Mouse (Mus musculus) MEL-GATA-1-ER (cell line): Measurements from ENCODE around the gene Hsd11b1.
"Not testable (repeated sequence)": the region's sequence is repeated elsewhere in the genome, so short reads cannot be mapped to it uniquely, and the experiment has no call there.

ENCODE experiments used
- DNase-seq: peaks from one replicate; pipeline ENCODE4 v3.0.0-alpha.2; 2012; ENCODE audit warnings: low read depth; ENCODE audit errors: extremely low read depth

Hsd11b1 gene

DNA sequence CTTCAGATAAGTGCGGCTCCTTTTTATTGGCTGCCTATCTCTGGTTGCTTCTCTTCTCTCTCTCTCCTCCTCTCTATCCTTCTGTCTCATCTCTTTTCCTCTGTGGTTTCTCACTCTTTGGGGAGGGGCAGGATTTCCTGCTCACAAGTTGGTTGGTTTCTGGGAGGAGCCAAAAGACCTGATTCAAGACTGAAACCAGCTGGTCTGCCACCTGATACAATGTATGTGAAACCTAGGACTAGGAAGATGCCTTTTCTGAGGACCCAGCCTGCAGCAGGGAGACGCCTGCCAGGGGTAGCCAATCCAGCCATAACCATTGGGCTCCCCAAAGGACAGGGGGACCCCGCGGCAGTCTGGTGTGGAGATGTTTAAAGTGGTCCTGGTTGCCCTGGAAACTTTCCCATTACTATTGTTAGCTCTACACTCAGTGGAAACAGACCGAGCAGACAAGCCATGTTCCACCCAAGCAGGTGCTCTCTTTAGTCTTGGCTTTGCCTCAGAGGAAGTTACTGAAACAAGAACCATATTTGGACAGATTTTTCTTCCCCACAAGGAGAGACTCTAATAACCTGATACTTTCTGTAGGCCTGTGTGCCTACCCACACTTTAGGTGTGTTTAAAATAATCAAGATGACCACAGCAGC, at the start of gene Hsd11b1:
TSS of gene Hsd11b1 (minus strand) at position 121 of the 644 bp plus-strand sequence.
- no peak for DNase-seq

DNA sequence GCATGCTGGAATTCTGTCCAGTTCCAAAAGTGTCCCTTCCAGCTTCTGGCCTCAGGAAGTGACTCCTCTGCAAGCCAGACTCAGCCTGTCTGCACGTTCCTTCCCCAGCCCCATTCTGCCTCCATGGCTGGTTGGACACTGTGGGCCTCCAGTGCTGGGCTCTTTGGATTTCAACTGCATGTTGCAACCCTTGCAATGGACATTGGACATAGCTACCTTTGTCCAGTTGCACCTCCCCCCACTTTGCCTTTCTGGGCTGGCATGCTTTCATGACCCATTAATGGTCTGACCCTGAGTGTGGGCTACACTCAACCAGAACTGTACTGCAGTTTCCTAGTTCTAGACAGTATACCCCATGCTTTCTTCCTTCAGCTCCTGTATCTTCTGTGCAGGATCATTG, 47.7 kb upstream of the Hsd11b1 start:
- no peak for DNase-seq

DNA sequence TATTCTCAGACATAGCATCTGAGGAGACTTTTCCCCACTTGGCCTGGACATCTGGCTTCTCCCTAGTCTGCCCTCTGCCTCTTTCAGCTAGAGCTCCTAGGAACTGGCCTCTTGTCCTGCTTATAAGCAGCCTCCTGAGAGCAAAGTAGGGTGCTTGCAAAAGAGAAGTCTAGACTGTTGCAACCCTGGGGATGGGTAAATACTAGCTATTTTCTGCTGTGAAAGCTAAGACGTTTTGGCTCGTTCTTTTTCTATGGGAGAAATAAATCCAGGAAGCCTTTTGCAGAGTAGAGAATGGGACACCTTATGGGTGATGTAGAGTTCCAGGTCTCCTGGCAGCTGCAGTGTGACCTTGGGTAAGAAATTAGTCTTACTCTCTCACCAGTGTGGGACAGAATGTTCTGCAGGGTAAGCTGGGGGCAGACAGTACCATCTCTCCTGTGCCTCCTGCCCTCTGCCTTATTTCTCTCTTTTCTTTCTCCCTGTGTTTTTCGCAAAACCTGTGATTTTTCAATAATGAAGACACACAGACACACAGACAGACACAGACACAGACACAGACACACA, 46.7 kb upstream of the Hsd11b1 start:
- DNase-seq = no peak

DNA sequence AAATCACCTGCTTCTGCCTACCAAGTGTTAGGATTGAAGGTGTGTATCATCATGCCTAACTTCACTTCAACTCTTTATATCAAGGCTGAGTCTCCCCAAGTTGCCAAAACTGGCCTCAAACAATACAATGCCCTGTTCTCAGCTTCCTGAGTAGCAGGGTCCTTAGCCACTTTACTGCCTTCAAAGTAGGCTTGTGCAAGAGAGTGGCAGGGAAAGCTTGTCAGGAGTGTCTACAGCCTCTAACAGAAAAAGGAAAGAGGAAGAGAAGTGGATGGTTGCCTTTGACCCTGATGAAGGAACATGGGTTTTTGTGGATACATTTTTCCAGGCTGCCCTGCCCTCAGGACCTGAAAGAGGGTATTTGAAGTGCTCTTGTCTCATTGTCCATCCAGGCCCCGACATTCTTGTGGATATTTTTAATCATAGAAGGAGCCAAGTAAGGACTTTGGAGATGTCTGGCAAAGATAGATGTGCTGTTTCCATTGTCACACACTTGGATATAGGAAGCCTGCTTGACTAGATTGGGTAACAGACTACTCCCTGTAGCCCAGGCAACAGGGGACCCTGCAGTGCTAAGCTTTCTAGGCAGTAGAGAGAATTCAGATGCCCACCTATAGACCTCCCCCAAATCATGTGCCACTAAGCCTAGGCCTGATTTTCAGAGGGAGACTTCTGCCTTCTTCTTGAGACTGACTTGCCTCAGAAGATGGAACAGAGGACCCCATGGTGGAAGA, 46.1 kb upstream of the Hsd11b1 start:
- no peak for DNase-seq

DNA sequence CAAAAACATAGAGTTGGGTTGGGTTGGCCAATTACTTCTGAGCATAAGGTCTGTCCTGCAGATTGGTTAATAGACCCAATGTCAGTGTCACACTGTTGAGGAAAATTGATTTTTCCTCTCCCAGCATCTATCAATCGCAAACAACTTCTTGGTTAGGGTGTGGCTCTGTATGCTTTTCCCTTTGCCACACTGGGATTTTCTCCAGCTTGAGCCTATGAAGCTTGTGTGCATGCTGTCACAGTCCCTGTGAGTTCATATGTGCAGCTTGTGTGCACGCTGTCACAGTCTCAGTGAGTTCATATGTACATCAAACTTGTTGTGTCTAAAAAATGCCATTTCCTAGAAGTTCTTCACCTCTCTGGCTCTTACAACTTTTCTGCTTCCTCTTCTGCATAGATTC, 43.0 kb upstream of the Hsd11b1 start:
- DNase-seq = no peak

DNA sequence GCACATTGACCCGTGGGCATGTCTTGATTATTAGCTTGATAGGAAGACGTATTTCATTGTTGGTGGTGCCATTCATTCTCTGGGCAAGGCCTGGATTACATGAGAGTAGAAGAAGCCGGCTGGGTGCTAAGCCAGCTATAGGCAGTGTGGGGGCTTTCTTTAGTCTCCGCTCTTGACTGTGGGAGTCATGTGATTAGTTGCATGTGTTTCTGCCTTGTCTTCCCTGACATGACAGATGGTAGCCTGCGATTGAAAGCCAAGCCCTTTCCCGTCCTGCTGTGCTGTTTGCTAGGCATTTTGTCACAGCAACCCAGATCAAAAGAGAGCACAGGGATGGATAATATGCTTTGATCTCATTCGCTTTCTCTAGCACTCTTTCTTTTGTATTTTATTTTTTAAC, 41.5 kb upstream of the Hsd11b1 start:
- no peak for DNase-seq

DNA sequence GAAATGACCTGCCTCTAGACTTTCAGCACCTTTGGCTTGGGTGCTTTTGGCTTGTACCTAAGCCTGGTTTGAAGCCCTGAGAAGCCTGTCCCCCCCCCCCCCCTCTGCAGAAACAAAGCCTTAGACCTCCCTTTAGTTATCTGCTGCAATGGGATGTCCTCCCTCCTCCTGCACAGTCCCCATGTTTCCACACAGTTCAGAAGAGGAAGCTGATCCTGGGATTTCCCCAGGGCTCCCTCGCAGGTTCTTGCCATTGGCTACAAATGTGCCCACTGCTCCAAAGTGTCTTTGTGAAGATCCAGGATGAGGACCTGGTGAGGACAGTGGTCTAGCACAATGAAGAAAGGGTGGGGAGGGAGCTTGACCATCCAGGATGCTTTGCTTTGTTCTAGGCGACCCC, 39.2 kb upstream of the Hsd11b1 start:
- no peak for DNase-seq

DNA sequence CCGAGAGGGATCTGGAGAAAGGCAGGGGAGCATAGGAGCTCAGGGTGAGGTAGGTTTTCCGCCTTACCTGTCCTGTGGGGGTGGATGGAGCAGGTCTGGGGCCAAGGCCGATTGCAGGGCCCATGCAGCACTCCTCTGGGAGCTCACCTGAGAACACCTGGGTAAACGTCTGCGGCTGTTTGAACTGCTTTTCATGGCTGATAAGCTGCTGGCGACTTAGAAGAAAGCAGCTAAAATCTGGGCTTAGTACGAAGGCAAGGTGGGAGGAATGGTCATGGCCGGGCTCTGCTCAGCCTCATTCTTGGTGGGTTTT, 38.2 kb upstream of the Hsd11b1 start:
- DNase-seq = no peak

DNA sequence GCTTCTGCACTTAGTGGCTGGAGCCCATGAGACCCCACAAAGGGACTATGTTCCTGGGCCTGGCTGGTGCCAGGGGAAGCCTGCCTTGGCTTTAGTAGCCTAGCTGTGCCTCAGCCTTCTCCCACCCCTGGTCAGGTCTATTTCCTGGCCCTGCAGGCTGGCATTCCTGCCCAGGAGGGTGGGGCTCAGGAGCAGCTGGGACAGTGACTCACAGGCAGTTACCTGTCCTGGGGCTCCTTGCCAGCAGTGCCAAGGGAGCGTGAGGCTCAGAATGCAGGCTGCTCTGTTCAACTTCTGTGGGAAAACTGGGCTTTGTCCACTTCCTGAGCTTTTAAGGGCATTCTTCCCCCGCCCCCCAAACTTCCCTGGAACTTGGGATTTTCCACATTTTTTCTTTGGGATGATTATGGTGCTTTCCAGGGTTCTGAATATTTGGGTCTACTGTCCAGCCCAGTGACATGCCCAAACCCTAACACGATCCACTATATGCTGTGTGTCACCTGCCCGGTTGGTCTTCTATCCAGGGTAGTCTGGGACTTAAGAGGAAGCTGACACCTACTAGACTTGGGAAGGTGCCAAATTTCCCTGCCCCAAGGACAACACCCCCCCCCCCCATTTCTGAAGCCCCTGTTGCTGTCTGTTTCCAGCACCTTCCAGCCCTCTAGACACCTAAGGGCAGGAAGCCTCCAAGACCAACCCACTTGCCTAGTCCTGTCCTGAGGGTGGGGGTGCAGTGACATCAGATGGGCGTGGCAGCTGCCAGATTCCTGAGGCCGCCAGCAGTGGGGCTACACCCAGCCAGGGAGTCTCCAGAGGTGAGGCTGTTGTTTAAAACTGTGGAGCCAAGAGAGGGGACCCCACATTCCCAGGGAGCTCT, 37.6 kb upstream of the Hsd11b1 start:
- no peak for DNase-seq

DNA sequence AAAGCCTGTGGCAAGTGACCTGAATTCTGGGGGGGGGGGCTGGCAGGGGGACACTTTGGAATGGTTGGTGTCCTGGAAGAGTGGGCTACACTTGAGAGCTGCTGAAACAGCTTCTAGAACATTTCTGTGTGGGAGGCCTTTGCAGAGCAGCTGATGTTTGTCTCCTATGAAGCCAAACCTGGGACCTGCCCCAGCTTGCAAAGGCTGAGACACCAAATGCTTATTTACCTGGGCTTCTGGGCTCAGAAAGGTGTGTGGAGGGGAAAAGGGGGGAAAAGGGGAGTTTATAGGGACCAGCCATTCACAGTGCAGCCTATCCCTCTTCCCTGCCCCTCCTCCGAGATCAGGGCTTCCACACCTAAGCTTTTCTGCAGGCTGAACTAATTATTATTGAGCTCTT, 36.1 kb upstream of the Hsd11b1 start:
- no peak for DNase-seq

DNA sequence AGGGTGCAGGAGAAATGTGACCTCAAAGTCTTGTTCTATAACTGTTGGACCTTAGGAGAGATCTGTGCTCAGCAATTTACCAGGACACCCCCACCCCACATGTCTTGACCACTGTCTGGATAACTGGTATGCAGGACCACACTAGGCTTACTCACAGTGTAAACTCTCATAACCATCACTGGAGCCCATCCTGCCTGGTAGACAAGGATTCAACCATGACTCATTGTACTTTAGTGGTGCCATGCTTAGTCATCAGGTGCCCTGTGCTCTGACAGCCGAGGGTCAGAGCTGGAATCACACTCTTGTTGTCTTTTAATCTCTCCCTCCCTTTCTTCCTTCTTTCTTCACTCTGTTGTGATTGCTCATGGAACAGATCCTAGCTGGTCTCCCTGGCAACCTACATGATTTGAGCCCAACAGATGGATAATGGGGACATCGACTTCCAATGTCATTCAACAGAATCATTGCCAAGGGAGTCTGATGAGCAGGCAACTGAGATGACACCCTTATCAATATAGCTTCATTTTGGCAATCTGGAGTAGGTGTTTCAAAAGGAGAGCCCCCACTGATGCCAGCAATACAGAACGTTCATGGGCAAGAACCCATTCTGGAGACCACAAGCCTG, 34.4 kb upstream of the Hsd11b1 start:
- DNase-seq = no peak

DNA sequence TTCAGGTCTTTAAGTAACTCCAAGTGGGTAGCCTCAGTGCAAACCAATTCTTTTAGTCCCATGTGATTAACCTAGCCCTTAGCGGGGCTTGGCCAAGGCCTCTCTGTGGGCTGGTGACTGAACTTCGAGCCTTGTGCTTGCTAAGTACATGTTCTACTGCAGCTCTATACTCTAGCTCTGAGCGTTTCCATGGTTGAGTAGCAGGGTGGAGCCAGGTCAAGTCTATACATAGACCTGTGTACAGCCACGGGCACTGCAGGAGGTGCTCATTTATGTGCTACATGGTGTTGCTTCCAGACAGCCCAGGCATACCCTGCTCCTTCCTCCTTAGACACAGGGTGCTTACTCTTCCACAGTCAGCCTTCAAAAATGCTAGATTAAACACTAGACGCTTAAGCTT, 32.0 kb upstream of the Hsd11b1 start:
- DNase-seq = no peak

DNA sequence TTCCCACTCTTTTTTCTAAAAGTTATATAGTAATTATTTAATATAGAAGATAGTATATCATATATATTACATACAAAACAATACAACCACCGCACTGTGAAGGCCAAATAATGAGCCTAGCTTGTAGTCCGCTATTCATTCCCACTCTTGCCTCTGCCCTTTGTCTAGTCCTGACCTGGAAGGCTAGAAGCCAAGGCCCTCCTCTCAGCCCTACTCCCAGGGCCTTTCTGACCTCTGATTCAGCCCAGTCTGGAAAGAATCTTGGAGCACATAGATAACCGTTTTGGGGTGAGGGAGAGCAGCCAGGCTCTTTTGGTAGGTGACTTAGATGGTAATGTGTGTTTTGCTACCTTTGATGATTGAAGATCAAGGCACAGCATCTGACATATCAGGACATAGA, 30.1 kb upstream of the Hsd11b1 start:
- no peak for DNase-seq

DNA sequence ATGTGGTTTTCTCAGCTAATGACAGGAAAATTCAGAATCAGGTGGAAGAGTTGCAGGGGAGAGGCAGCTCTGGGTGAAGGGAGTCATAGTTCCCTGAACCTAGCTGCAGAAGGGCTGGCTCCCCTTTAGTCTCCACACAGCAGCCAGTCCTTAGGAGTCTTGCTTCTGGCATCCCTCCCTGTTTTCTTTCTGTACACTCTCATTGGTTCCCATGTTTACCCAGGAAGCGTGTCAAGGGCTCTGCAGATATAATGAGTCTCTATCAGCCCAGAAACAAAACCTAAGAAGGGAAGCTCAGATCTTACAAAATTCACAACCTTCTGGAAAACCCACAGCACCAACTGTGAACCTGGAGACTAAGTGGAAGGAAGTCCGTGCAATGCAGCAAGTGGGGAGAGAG, 29.2 kb upstream of the Hsd11b1 start:
- DNase-seq = no peak

DNA sequence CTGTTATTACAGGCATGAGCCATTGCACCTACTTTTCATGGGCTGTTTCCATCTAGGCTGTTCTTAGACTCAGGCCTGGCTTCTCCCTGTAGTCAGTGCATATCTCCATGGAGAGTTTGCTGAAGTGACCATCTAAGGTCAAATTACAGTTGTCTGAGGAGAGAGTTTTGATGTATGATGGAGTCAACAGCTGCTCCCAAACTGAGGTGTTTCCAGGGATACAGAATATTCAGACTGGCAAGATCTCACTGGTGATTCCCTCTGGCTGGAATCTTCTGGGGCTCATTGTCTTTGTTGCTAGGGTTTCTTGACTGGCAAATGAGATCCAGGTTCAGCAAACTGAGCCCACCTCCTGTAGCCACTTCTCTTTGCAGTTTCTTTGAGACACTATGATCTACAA, 26.8 kb upstream of the Hsd11b1 start:
- no peak for DNase-seq

DNA sequence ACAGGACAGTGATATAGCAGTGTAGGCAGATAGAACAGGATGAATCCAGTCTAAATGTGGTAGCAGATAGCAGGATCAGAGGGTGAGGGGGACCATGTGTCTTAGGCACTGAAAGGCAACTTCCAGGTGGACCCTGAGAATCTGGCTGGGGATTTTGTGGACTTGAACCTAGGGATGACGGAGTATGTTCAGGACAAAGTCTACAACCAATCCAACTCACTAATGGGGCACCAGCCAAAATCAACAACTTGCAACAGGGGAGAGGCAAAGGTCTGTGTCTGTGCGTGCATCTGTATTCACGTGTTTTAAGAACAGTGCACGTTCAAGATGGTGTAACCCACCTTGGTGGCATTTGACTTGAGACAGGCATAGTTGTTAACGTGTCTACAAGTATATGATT, 26.0 kb upstream of the Hsd11b1 start:
- DNase-seq = no peak

DNA sequence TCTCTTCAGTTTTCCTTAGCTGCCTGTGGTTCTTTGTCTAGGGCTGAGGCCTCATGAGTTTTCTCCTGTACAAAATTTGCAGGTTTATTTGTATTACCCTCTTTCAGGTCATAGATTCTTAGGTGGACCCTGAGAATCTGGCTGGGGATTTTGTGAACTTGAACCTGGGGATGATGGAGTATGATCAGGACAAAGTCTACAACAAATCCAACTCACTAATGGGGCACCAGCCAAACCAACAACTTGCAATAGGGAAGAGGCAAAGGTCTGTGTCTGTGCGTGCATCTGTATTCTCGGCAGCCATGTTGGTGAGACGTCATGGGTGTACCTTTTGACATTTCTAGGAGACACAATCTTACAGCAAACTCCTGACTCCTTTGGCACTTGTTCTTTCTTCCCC, 25.2 kb upstream of the Hsd11b1 start:
- no peak for DNase-seq

DNA sequence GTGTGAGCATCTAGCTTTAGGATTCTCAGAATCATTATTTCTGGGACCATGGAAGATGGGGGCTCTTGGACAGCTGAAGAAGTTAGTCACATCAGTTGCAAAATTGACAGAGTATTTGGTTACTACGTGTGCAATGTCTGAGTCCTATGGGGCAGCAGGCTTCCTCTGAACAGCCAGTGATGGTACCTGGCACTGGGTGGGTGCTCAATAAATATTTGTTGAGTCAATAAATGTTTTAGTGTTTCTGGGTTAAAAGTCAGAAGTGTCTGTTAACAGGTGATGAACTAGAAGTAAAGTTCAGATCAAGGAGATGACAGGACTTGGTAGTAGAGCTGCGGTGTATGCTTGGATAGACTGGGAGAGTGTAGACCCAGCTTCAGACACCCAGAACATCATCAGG, 23.7 kb upstream of the Hsd11b1 start:
- DNase-seq = no peak

DNA sequence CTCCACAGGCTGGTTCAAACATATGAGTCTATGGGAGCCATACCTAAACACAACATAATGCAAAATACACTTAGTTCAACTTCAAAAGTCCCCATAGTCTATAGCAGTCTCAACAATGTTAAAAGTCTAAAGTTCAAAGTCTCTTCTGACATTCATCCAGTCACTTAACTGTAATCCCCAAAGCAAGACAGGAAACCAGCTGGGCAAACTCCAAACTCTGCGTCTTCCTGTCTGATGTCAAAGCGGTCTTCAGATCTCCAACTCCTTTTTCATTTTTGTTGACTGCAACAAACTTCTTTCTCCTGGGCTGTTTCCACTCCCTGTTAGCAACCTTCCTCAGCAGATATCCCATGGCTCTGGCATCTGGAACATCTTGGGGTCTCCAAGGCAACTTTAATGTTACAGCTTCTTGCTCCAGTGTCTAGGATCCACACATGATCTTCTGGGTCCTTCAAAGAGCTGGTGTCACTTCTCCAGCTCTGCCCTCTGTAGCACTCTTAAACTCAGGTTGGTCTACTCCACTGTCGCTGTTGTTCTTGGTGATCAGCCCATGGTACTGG, 22.0 kb upstream of the Hsd11b1 start:
- DNase-seq = not testable (repeated sequence)

DNA sequence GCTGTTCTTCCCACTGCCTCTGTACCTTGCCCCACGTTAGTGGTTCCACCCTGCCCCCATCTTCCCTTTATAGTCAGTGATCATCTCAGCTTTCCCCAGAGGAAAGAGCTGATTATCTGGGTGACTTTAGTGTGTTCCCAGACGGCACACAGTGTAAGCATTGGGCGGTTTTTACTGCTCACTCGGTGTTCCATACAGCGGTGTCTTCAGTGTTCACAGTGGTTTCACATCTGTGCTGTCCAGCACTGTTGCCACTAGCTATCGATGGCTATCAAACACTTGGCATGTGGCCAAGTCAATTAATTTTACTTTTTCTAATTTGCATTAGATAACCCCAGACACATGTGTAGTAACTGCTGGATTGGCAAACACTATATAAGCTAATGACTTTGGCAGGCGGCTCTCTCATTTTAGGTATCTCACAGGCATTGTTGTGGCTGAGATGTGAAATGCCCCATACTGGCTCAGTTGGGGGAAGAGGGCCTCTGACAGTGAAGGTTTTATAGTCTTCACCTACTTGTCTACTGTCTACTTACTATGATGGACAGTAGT, 20.4 kb upstream of the Hsd11b1 start:
- DNase-seq = no peak

DNA sequence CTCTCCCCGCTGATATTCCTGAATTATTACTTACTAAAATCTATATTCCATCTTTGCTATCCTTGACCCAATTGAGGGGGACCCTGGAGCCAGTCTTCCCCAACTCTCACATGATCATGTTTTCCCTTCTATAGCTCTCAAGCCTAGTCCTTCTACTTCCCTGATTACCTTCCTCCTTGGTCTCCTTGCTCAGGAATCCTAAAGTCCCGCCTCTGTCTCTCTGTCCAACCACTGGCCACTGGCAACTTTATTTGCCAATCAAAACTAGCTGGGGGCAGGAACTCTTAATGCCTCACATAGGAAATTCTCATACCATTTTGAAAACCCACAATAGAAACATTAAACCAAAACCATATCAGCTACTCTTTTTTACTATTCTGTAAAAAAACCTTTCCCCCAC, 17.5 kb upstream of the Hsd11b1 start:
- DNase-seq = no peak
